Mouse (Mus musculus) monocyte, adult 5-6 weeks (primary cell): ENCODE data around the gene Sort1. TPM values are rescaled to one million over a fixed set of nuclear protein-coding genes. Genes with fewer than 3 reads are reported as not detected.

Experiments
- ATAC-seq: fragments of 153-309, 156-312 bp; replicated peaks from 2 replicates; pipeline ENCODE4 v1.8.0; 2017; ENCODE audit warnings: mild to moderate bottlenecking; ENCODE audit not compliant: low TSS enrichment, insufficient number of reproducible peaks, severe bottlenecking, poor library complexity, low FRiP score
- total RNA-seq: library from RNA; stranded (forward); fragments of 200-1000, 200-491, 200-594 nt; gene quantifications from 3 replicates; pipeline ENCODE4 v1.2.3, GENCODE M21; 2017

The Sort1 gene
- total RNA-seq, 1 experiment from 2014 or later: 31.6 TPM

- ATAC-seq: no peak
Measured at GRCm38 (mm10) chr3:108321671-108322070, 37.8 kb downstream of the Sort1 start.

- no peak for ATAC-seq
Measured at GRCm38 (mm10) chr3:108322136-108322535, 38.3 kb downstream of the Sort1 start.

GRCm38 (mm10) chr3:108322962-108323361 lies 39.1 kb downstream of the Sort1 start:
- ATAC-seq: peak; percentile 64; the same call in 1 of the 2 replicates

- ATAC-seq: no peak
Measured at GRCm38 (mm10) chr3:108324837-108325236, 41.0 kb downstream of the Sort1 start.

- ATAC-seq: no peak
Measured at GRCm38 (mm10) chr3:108325521-108325920, 41.6 kb downstream of the Sort1 start.

GRCm38 (mm10) chr3:108327275-108327674 lies 43.4 kb downstream of the Sort1 start:
- ATAC-seq: no peak

- no peak for ATAC-seq
Measured at GRCm38 (mm10) chr3:108327916-108328315, 44.0 kb downstream of the Sort1 start.

GRCm38 (mm10) chr3:108328441-108328841 lies 44.6 kb downstream of the Sort1 start:
- ATAC-seq: no peak

- no peak for ATAC-seq
Measured at GRCm38 (mm10) chr3:108330812-108331211, 46.9 kb downstream of the Sort1 start.

- no peak for ATAC-seq
Measured at GRCm38 (mm10) chr3:108336878-108337277, 53.0 kb downstream of the Sort1 start.

GRCm38 (mm10) chr3:108341040-108341439 lies 57.2 kb downstream of the Sort1 start:
- ATAC-seq: no peak

- ATAC-seq: no peak
Measured at GRCm38 (mm10) chr3:108342185-108342584, 58.3 kb downstream of the Sort1 start.

- ATAC-seq: 0 out of 2 replicates have a peak, but pooled peaks have one; percentile 27
Measured at GRCm38 (mm10) chr3:108345855-108346254, 62.0 kb downstream of the Sort1 start.

GRCm38 (mm10) chr3:108348376-108348775 lies 64.5 kb downstream of the Sort1 start:
- ATAC-seq: no peak

- no peak for ATAC-seq
Measured at GRCm38 (mm10) chr3:108355245-108355644, 71.4 kb downstream of the Sort1 start.

- no peak for ATAC-seq
Measured at GRCm38 (mm10) chr3:108357051-108357450, 73.2 kb downstream of the Sort1 start.

GRCm38 (mm10) chr3:108358445-108358844 lies 74.6 kb downstream of the Sort1 start:
- no peak for ATAC-seq

GRCm38 (mm10) chr3:108360894-108361293 lies 77.0 kb downstream of the Sort1 start:
- no peak for ATAC-seq

- ATAC-seq: no peak
Measured at GRCm38 (mm10) chr3:108363626-108364025, 79.7 kb downstream of the Sort1 start.

GRCm38 (mm10) chr3:108364270-108364995 lies 80.6 kb downstream of the Sort1 start, which contains the start of gene Mybphl:
Gene Mybphl, plus strand, starts transcription at chr3:108364911.
- ATAC-seq: no peak

- ATAC-seq: no peak
Measured at GRCm38 (mm10) chr3:108367173-108367572, 83.3 kb downstream of the Sort1 start.
